Mouse (Mus musculus): ENCODE results near the gene Ikbke.

The Ikbke gene

GRCm38 (mm10) chr1:131279456-131279776, at the start of gene Ikbke:
Ikbke (minus strand) TSS chr1:131279606.
- TF ChIP-seq GATA4 (IDR thresholded peaks at IDR 0.05; ENCODE audit: insufficient replicate concordance, low read length), result no peak

- no peak for TF ChIP-seq GATA4 (IDR thresholded peaks at IDR 0.05; ENCODE audit: insufficient replicate concordance, low read length)
Observed at GRCm38 (mm10) chr1:131327167-131327566, 47.8 kb upstream of the Ikbke start.

- TF ChIP-seq GATA4 (IDR thresholded peaks at IDR 0.05; ENCODE audit: insufficient replicate concordance, low read length), result no peak
Observed at GRCm38 (mm10) chr1:131324816-131325463, 45.5 kb upstream of the Ikbke start.

GRCm38 (mm10) chr1:131319598-131320330, 40.4 kb upstream of the Ikbke start:
- no peak for TF ChIP-seq GATA4 (IDR thresholded peaks at IDR 0.05; ENCODE audit: insufficient replicate concordance, low read length)

GRCm38 (mm10) chr1:131318397-131318796, 39.0 kb upstream of the Ikbke start:
- no peak for TF ChIP-seq GATA4 (IDR thresholded peaks at IDR 0.05; ENCODE audit: insufficient replicate concordance, low read length)

GRCm38 (mm10) chr1:131317625-131318024, 38.2 kb upstream of the Ikbke start:
- 0 out of 2 replicates have a peak, but pooled peaks have one; percentile 32 for TF ChIP-seq GATA4 (IDR thresholded peaks at IDR 0.05; ENCODE audit: insufficient replicate concordance, low read length)

- TF ChIP-seq GATA4 (IDR thresholded peaks at IDR 0.05; ENCODE audit: insufficient replicate concordance, low read length), result no peak
Observed at GRCm38 (mm10) chr1:131311284-131311683, 31.9 kb upstream of the Ikbke start.

- TF ChIP-seq GATA4 (IDR thresholded peaks at IDR 0.05; ENCODE audit: insufficient replicate concordance, low read length), result no peak
Observed at GRCm38 (mm10) chr1:131310237-131310818, 30.9 kb upstream of the Ikbke start.

GRCm38 (mm10) chr1:131300750-131301149, 21.3 kb upstream of the Ikbke start:
- TF ChIP-seq GATA4 (IDR thresholded peaks at IDR 0.05; ENCODE audit: insufficient replicate concordance, low read length), result no peak

GRCm38 (mm10) chr1:131299788-131300187, 20.4 kb upstream of the Ikbke start:
- TF ChIP-seq GATA4 (IDR thresholded peaks at IDR 0.05; ENCODE audit: insufficient replicate concordance, low read length), result no peak

GRCm38 (mm10) chr1:131299240-131299639, 19.8 kb upstream of the Ikbke start:
- TF ChIP-seq GATA4 (IDR thresholded peaks at IDR 0.05; ENCODE audit: insufficient replicate concordance, low read length), result no peak

GRCm38 (mm10) chr1:131298171-131298570, 18.8 kb upstream of the Ikbke start:
- TF ChIP-seq GATA4 (IDR thresholded peaks at IDR 0.05; ENCODE audit: insufficient replicate concordance, low read length), result no peak

- no peak for TF ChIP-seq GATA4 (IDR thresholded peaks at IDR 0.05; ENCODE audit: insufficient replicate concordance, low read length)
Observed at GRCm38 (mm10) chr1:131296726-131297125, 17.3 kb upstream of the Ikbke start.

GRCm38 (mm10) chr1:131295200-131295599, 15.8 kb upstream of the Ikbke start:
- TF ChIP-seq GATA4 (IDR thresholded peaks at IDR 0.05; ENCODE audit: insufficient replicate concordance, low read length), result no peak

GRCm38 (mm10) chr1:131293922-131294250, 14.5 kb upstream of the Ikbke start:
- no peak for TF ChIP-seq GATA4 (IDR thresholded peaks at IDR 0.05; ENCODE audit: insufficient replicate concordance, low read length)

GRCm38 (mm10) chr1:131293221-131293921, 14.0 kb upstream of the Ikbke start:
- no peak for TF ChIP-seq GATA4 (IDR thresholded peaks at IDR 0.05; ENCODE audit: insufficient replicate concordance, low read length)

Measured in liver, adult (tissue).